Mouse (Mus musculus) right cerebral cortex, postnatal 25 days (tissue): Measurements from ENCODE around the gene Nkapd1.

Experiments used
- DNase-seq: peaks from one replicate; pipeline ENCODE4 v3.0.0; 2022

Gene Nkapd1

DNA sequence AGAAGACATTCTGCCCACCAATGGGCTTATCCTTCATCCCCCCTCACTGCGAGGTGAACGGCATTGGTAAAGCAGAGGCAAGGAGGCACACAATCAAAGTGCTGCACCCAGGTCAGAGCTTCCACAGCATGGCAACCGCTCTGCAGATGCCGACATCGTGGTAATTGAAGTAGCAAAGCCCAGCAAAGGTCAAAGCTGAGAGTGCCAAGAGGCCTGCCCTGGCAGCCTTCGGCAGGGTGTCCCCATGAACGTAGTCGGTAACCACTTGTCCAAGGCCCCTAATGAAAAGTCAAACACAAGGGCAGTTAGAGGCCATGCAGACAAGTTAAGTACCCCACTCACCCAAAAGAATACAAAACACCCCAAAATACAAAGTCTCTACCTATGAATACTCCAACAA lies 20.3 kb downstream of the Nkapd1 start:
- DNase-seq = no peak

DNA sequence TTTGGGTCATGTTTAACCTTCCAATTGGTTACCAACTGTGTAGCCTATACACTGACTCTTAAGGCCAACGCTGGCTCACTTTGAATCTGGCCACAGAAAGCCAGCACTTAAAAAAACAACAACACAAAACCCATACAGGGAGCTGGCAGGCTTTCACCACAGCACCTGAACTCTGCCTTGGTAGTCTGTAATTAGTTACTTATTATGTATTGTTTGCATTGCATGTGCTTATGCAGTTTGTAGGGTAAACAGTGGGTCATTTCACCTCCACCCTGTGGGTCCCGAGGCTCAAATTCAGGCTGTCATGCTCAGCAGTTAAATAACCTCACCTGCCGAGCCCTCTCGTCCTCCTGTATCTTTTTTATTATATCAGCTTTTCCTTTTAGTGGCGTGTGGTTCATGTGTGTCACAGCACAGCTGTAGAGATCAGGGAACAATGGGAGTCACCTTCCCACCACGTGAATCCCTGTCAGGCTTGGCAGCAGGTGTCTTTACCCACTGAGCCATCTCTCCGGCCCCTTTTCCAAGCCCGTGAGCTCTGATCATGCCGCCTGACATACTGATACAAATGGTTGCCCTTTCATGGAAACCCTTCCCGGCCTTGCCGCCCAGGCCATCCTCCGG lies 22.4 kb downstream of the Nkapd1 start:
- DNase-seq = no peak

DNA sequence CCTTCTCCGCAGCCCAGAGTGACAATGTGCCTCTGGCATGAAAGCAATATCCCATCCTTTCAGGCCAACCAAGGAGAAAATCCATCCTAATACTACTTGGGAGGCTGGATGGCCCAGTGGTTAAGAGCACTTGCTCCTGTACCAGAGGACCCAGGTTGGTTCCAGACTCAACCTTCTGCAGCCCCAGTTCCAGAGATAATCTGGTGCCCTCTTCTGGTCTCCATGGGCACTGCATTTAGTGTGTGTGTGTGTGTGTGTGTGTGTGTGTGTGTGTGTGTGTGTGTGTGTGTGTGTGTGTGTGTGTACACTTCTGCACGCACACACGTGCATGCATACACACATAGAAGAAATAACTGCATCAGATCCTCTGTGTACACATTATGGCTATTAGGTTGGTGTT lies 23.7 kb downstream of the Nkapd1 start:
- no peak for DNase-seq

DNA sequence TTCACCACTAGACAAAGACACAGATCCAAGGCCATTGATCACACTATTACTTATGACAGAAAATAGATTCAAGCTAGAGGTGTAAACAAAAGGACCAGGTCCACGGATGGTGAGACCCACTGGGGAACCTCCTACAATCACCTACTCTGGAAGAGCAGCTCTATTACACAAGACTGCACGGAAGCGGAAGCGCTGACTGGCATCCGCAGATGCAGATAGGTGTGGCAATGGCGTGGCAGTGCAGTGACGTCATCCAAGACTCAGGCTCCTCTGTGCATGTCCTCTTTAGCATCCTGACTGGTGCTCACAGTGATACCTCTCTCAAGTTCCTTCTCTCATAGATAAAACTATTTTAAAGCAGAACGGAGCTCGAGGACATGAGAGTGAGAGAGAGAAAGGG lies 24.3 kb downstream of the Nkapd1 start:
- no peak for DNase-seq

DNA sequence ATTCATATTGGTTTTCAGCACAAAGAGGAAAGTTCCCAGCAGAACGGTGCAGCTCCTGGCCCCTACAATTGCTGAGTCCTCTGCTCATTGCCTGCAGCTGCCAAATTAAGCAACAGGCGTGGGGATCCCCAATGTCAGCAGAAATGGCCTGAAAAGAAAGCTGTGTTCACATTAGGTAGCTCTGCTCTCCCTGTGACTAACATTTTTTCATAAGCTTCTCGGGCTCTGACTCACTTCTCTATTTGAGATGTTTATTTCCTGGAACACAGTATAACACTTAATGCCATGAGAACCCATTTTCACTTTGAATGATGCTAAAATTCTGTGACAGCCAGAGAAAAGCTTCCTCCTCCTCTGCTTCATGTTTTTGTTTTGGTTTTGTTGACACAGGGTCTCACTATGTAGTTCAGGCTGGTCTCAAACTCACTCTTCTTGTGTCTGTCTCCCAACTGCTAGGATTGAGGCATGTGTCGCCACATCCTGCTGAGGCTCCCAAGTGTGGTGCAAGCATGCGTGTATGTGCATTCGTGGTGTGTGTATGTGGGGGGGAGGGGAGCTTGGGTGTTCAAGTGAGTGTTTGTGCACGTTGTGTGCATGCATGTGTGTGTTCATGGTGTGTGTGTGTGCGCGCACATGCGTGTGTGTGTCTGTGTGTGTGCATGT lies 26.3 kb downstream of the Nkapd1 start:
- no peak for DNase-seq

DNA sequence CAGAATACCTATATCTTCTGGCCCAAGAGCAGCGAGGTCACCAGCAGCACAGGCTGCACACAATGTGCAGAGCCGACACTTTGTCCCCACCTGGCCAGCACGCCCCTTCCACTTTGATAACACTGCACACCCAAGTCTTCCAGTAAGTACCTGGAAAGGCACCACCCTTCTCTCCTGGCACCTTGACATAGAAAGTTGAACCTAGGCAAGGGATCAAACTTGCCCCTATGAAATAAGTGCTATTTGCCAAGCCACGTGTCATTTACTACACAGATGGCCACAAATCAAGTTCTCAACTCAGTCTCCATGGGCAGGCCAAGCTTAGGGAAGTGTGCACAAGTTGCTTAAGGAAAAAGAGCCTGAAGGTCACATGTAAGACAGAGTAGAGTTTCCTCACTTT lies 30.3 kb downstream of the Nkapd1 start:
- no peak for DNase-seq

DNA sequence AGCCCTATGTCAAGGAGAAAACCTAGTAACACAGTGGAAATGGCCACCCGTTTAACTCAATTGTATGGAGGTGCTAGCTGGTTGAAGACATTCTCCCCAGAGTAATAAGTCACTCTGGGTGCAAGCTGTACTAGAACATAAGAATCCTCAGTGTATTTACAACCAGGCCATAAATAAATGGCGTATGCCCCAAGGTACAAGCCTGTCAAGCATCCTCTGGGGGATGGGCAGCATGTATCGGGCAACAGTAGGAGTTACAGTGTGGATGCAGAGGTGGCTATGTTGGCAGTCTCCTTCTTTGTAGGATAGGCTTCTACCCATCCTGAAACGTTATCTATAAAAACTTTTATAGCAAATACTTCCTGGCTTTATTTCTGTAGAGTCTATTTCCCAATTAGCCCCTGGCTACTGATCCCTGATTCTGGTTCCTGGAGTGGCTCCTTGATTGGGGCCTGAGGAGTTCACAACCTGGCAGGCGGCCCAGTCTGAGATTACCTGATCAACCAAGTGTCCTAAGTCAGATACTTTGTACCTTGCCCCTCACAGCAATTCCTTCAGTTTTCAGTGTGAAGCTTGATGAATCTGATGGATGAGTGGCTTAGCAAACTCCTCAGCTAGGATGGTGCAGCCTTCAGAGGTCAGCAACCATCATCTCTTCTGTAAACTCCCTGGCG lies 32.0 kb downstream of the Nkapd1 start:
- no peak for DNase-seq

DNA sequence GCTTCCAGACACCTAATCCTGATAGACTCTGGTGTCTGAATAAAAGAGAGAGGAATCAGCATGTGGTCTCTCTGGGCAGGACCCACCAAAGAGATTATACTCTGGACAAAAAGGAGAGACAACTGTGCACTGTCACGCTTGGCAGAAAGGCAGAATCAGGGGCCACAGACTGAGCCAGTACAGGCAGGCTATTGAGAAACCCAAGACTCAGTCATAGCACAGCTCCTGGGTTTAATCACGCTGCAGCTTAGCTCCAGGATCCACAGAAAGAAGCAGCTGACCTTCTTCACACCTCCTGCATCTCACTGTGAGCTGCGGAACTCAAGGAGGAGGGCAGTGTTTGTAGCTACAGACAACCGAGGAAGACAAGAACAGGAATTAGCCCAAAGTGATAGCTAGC lies 36.9 kb downstream of the Nkapd1 start:
- DNase-seq = no peak

DNA sequence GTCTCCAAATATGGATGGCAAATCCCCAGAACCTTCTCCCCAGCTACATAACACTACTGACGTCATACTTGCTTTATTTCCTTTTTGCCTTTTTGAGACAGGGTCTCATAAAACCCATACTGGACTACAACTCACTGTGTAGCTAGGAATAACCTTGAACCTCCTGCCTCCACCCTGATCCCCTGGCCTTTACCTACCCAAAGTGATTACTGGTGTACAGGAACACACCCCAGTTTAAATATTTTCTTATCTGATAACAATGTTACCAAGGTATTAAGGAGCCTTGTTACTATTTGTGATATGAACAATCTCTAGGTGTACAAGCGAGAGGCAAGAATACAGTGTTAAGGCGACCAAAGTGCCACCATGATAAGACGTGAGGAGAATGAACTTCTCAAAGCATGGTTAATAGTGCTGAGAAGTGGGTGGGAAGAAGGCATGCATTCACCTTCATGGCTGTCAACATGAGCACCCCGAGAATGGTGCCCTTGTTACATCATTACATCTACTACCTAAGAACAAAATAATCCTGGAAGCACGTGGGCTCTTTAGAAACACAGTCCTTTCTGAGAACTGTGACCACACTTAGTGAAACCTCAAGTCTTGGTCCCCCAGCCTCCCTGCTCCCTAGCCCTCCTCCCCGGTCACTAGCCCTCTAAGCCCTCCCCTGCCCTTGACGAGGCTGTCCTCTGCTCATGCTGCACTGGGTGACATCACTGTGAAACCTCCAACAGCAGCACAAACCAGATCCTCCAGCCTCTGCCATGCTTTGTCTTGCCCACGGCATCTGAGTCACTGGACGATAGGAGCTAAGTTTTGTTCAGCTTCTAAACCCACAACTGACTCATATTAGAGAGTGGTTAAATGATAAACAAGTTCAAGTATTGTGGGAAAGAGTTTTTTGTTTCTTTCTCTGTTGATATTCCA lies 47.4 kb downstream of the Nkapd1 start:
- no peak for DNase-seq

DNA sequence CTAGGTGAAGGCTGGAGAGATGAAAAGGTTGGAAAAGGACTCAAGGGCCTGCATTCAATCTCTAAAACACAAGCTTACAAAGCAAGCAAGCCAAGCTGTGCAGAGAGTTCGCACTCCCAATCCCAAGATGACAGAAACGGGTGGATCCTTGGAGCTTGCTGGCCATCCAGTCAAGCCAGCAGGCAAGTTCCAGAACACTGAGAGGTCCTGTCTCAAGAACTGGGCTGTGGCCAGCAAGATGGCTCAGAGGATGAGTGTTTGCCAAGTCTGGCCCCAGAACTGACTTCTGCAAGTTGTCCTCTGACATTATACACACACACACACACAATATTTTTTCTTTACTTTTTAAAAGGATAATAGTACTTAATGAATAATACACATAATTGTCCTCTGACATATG lies 49.4 kb downstream of the Nkapd1 start:
- DNase-seq = no peak

DNA sequence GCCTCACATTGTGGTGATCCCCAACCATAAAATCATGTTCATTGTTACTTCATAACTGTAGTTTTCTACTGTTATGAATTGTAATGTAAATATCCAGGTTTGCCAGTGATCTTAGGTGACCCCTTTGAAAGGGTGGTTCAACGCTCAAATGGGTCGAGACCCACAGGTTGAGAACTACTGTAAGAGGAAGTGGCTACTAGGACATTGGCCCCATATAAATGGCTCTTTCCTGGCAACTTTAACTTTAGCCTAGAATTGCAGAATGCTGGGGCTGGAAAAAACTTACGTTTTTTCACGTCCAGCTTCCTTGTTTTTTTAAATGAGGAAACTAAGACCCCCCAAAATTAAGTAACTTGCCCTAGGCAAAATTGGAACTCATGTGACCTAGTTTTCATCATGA lies 49.9 kb downstream of the Nkapd1 start:
- no peak for DNase-seq

DNA sequence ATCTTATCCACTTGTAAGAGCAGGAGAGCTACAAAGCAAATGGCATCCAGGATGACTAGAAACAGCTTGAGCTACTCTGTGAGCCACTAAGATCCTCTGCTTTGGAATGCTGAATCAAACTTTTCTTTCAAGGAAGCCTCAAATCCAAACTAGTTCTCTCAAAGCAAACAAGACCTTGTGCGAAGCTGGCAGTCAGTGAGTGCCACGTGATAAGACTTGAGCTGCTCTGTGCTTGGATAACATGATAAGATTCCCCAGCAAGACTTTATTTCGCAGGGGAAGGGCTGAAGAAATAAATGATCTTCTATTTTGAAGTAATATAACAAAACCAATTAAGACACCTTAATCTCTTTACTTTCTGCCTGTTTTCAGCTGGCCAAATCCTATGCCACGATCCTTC lies 51.3 kb downstream of the Nkapd1 start:
- DNase-seq = no peak

DNA sequence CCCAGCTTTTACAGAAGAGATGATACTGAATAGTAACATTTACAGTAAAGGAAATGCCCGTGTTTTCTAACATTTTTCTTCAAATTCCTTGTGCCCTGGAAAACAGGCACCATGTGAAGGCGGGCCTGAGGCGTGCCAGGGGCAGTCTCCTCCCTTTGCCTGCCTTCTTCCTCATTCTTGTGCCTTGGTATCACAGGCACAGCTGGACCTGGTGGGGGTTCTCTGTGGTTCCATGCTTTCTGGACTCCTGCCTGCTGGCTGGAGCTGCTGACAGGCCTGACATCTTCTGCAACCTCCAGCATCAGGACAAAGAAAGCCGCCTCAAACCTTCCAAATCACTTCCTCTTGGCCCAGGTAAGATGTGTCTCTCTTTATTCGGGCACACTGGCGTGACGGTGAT lies 52.1 kb downstream of the Nkapd1 start:
- DNase-seq = no peak

DNA sequence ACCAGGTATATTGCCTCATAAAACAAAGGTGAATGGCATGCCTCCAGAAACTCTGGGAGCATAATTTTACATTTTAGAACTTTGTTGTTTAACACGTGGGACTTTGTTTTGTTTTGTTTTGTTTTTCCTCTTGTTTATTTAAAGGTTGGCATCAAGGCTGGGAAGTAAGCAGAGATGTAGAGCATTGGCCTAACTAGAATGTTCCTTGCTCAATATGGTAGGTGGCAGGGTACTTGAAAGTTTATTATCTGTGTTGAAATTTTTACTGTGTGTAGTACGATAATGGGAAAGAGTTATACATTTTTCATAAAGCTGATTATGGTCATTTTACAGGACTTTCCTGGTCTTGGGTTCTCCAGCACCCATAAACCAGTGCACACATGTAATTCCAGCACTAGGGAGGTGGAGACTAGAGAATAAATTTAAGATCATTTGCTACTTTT lies 55.3 kb downstream of the Nkapd1 start:
- no peak for DNase-seq

DNA sequence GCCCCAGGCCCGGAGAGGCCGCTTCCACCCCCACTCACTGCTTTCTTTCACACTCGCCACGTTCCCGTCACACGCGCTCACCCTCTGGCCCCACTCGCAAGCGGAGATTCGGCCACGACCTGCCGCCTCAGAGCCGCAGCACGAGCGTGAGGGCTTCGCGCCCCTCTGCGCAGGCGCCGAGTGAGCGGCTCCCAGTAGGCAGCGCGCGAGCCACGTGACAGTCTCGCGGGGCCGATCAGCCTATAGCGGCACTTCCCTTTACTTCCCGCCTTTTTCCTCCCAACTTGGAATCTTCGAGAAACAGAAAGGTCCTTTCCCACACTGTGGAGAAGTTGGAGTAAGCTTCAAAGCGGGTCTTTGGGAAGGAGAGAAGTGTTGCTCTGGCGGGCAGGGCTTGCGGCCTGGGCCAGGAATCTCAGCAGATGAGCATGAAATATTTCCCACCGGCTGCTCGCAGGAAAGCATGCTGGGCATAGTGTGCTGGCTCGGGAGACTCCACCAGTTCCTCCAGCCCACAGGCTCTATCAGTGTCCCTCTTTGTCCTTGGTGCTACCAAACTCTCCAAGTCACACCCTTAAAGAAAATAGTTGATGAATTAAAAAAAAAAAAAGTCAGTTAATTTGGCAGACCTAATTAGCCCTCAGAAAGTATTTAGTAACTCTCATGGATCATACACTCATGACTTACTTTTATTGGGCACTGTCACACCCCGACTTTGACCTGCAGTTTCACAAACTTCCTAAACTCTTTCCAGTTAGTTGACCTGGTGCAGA lies 55.9 kb downstream of the Nkapd1 start, which contains the start of gene Tex12:
TSS of gene Tex12 (minus strand) at position 181 of the 773 bp plus-strand sequence.
- no peak for DNase-seq
